Mouse (Mus musculus) left cerebral cortex, postnatal 10 days (tissue): ENCODE measurements around the gene Tlk1. TPM values are rescaled to one million over a fixed set of nuclear protein-coding genes. Genes with fewer than 3 reads are reported as not detected.

Experiments used
- DNase-seq, 2 experiments: peaks; one replicate each; pipeline ENCODE4 v3.0.0; 2021 to 2022; ENCODE audit warnings: low spot score in 2 of 2, mixed read lengths in 1 of 2; ENCODE audit errors: extremely low spot score in 1 of 2
- intact Hi-C: fragments of 180-260 bp; cut with DNase I; formaldehyde crosslinking; loops from one replicate; pipeline ENCODE4 v1.15.1; 2025
- total RNA-seq, 2 experiments: library from RNA; stranded (reverse); gene quantifications; 2 replicates each; pipeline ENCODE4 v1.2.3; 2021

Gene Tlk1
- total RNA-seq, 2 experiments from 2014 or later, result 89.3 to 92.4 TPM

- intact Hi-C loops, result no loop called here
- DNase-seq, result no peak
Observed at GRCm38 (mm10) chr2:70723610-70724243, 101.8 kb downstream of the Tlk1 start.

GRCm38 (mm10) chr2:70710878-70711277 is 114.7 kb downstream of the Tlk1 start:
- no peak for DNase-seq
- intact Hi-C loops, result no loop called here

- no peak for DNase-seq
- intact Hi-C loops, result no loop called here
Observed at GRCm38 (mm10) chr2:70710236-70710635, 115.3 kb downstream of the Tlk1 start.

- DNase-seq, result no peak
Observed at GRCm38 (mm10) chr2:70708986-70709730, 116.4 kb downstream of the Tlk1 start.

GRCm38 (mm10) chr2:70702403-70702802 is 123.1 kb downstream of the Tlk1 start:
- intact Hi-C loops, result loop anchor here (10.0 kb wide), 2 partner anchors 122 to 352 kb away; partner anchors contain the start of genes Dcaf17, Mettl8 and Tlk1
- DNase-seq, result no peak

More at GRCm38 (mm10) chr2:70708986-70709730, 116.4 kb downstream of the Tlk1 start:
- intact Hi-C loops, result loop anchor here (10.0 kb wide), 2 partner anchors 116 to 346 kb away; partner anchors contain the start of genes Dcaf17, Mettl8 and Tlk1

GRCm38 (mm10) chr2:70701571-70701970 is 124.0 kb downstream of the Tlk1 start:
- intact Hi-C loops, result loop anchor here (10.0 kb wide), 2 partner anchors 123 to 353 kb away; partner anchors contain the start of genes Dcaf17, Mettl8 and Tlk1
- no peak for DNase-seq

- intact Hi-C loops, result loop anchor here (10.0 kb wide), 2 partner anchors 124 to 354 kb away; partner anchors contain the start of genes Dcaf17, Mettl8 and Tlk1
- no peak for DNase-seq
Observed at GRCm38 (mm10) chr2:70700851-70701250, 124.7 kb downstream of the Tlk1 start.

- intact Hi-C loops, result no loop called here
- no peak for DNase-seq
Observed at GRCm38 (mm10) chr2:70695712-70696111, 129.8 kb downstream of the Tlk1 start.

GRCm38 (mm10) chr2:70690195-70690594 is 135.3 kb downstream of the Tlk1 start:
- DNase-seq, result no peak
- intact Hi-C loops, result no loop called here

- DNase-seq, result no peak
- intact Hi-C loops, result no loop called here
Observed at GRCm38 (mm10) chr2:70688454-70689078, 137.0 kb downstream of the Tlk1 start.

- no peak for DNase-seq
- intact Hi-C loops, result no loop called here
Observed at GRCm38 (mm10) chr2:70682324-70682723, 143.2 kb downstream of the Tlk1 start.

GRCm38 (mm10) chr2:70673445-70674126 is 151.9 kb downstream of the Tlk1 start:
- no peak for DNase-seq
- intact Hi-C loops, result no loop called here

GRCm38 (mm10) chr2:70672476-70672875 is 153.1 kb downstream of the Tlk1 start:
- intact Hi-C loops, result no loop called here
- DNase-seq, result no peak

- no peak for DNase-seq
- intact Hi-C loops, result no loop called here
Observed at GRCm38 (mm10) chr2:70669896-70670295, 155.6 kb downstream of the Tlk1 start.

GRCm38 (mm10) chr2:70669241-70669640 is 156.3 kb downstream of the Tlk1 start:
- intact Hi-C loops, result no loop called here
- DNase-seq, result no peak

- intact Hi-C loops, result no loop called here
- no peak for DNase-seq
Observed at GRCm38 (mm10) chr2:70667016-70667415, 158.5 kb downstream of the Tlk1 start.

- DNase-seq, result no peak
- intact Hi-C loops, result loop anchor here (5.0 kb wide), 1 partner anchor 96 kb away; no protein-coding TSS in a partner anchor
Observed at GRCm38 (mm10) chr2:70663764-70664163, 161.8 kb downstream of the Tlk1 start.
